Mouse (Mus musculus) T-helper 2 cell (primary cell): ENCODE data around the gene Ctrb1.
"Not testable (repeated sequence)": the region's sequence is repeated elsewhere in the genome, so short reads cannot be mapped to it uniquely, and the experiment has no call there.

ENCODE experiments used
- in situ Hi-C: fragments of 300-600 bp; cut with MboI, MseI; formaldehyde crosslinking; loops from one replicate; pipeline ENCODE4 v1.15.1; 2025; ENCODE audit warnings: high pct_unique_total_duplicates

Ctrb1 gene

GRCm38 (mm10) chr8:111686881-111687280, 3.9 kb downstream of the Ctrb1 start:
- in situ Hi-C loops: no loop called here

DNA sequence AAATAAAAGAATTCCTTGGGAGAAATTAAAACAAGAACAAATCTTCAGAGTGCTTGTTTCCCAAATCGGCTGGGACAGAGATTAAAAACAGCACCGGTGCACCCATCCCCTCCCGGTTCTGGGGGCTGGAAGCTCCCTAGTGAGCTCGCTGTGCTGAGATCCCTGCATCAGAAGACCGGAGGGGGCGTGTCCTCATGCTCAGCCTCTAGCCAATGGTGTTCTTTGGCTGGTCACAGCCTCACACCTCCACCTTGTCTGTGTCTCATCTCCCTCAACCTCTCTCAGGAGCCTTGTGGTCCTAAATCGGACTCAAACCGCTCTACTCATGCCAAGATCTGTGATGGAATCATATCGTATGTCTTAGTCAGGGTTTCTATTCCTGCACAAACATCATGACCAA, 8.3 kb downstream of the Ctrb1 start:
- in situ Hi-C loops: no loop called here

- in situ Hi-C loops: no loop called here
These were observed 9.7 kb downstream of the Ctrb1 start for GRCm38 (mm10) chr8:111681153-111681552.

DNA sequence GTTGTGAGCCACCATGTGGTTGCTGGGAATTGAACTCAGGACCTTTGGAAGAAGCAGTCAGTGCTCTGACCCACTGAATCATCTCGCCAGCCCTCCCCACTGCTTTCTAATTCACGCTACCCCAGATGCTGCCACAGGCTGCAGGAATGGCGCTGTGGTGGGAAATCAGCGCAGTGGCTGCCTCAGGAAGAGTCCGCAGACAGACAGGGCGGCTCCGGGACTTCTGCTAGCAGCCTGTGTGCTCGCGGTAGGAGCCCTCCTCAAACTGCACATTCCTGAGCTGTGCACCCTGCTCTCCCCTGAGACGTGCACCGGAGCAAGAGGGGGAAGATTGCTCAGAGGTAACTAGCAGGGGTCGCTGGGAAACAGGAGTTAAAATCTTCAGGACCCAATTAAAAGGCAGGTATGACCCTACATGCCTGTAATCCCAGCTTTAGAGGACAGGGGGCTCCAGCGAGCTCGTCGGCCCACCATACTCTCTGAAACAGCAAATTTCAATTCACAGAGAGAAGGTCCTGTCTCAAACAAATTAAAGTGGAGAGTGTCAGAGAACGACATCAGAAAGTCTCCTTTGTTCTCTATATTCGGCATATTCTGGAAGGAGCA, 10.3 kb downstream of the Ctrb1 start:
- in situ Hi-C loops: no loop called here

DNA sequence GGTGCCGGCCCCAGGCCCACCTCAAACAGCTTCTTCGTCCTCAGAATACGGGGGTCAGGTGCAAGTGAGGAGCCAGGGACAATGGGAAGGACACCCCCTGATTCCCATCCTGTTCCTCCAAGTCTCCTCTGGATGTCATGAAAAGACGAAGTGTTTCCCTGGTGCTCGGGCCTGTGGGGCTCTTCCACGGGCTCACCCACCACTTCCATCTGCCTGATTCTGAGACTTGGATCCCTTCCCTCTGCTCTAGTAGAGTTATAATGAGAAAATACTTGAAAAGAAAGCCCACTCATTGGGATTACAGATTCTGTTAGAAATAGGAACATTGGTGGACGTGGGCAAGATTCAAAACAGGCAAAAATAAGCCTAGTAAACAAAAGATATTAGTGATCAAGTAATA, 12.0 kb downstream of the Ctrb1 start:
- in situ Hi-C loops: no loop called here

DNA sequence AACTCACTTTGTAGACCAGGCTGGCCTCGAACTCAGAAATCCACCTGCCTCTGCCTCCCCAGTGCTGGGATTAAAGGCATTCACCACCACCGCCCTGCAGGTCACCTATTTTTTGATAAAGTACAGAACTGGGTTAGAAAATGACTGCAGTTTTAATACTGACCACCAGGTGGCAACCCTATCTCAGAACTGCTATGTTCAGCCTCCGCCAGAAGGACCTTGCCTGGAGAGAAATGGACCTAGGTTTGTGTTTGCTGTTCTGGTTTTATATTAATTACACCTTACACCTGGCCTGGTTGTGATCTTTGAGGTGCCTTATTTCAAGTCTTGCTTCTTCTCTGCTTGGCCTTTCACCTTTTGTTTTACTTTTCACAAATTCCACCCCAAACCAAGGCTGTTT, 12.7 kb downstream of the Ctrb1 start:
- in situ Hi-C loops: no loop called here

DNA sequence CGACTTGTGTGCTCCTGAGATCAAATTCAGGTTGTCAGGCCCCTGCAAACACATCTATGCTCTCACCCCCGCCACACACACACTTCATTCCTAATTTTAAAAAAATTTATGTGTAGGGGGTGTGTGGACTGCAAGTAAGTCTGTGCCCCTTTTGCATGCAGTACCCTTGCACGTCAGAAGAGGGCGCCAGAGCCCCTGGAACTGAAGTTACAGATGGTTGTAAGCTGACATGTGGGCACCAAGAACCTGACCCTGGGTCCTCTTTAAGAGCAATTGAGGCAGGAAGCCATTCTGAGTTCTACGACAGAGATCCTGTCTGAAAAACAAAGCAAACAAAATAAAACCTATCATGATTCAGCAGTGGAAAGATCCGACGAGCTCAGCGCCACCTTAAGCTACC, 14.6 kb downstream of the Ctrb1 start:
- in situ Hi-C loops: no loop called here

DNA sequence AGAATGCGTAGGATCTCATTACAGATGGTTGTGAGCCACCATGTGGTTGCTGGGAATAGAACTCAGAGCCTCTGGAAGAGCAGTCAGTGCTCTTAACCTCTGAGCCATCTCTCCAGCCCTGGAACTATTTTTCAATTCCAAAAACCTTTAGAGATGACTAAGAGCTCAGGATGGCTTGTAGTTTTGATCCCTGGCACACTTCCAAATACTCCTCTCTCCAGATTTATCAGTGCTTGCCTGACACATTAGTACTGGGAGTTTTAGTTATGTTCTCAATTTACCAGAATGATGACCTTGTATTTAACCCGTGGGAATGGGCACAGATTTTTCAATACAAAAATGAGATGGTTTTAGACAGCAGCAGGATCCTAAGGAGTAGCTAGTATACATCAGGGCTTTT, 24.1 kb downstream of the Ctrb1 start:
- in situ Hi-C loops: no loop called here

GRCm38 (mm10) chr8:111662473-111662872, 28.3 kb downstream of the Ctrb1 start:
- in situ Hi-C loops: no loop called here

DNA sequence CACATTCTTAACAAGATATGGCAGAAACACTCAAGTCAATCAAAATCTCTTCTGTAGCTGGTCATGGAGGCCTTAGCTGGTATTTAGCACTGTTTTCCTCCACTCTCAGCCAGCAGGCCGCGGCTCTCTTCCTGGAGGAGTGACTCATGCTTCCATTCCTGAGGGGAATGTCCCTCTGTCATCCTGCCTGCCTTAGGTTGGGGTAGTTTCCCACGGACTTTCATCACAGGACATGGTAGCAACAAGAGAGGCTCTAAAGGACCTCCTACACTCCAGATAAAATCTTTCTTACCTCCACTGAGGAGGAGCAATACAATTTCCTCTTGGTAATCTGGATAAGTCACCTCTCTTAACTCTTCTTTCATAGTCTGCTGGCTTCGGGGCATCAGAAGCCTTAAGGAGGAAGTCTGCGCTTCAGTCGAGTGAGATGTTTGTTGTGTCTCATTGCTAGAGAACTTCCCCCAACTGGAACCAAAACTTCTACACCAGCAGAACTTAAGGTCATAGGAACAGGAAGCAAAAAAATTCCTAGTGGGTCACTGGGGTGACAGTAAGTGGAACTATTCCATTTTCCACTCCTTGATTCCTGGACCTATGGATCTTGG, 31.9 kb downstream of the Ctrb1 start:
- in situ Hi-C loops: no loop called here

GRCm38 (mm10) chr8:111657312-111657854, 33.4 kb downstream of the Ctrb1 start:
- in situ Hi-C loops: no loop called here

DNA sequence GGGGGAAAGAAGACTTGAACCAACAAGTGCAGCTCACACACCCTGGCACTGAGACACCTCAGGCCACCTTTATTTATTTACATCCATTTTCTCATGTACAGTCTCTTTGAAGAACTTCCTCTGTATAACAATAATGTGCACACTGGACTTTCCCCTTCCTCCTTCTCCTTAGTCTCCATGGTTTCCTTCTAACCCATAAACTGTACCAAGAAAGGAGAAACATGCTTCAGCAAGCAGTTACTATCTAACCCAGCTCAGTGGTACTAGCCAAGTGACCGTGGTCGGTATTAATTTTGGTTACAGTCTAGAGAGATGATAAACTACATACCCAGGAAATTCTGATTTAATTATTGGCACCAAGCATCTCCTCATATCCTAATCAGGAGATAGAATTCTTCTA, 37.3 kb downstream of the Ctrb1 start:
- in situ Hi-C loops: no loop called here

GRCm38 (mm10) chr8:111650651-111651050, 40.2 kb downstream of the Ctrb1 start:
- in situ Hi-C loops: no loop called here

- in situ Hi-C loops: no loop called here
These were observed 42.0 kb downstream of the Ctrb1 start for GRCm38 (mm10) chr8:111648834-111649233.

- in situ Hi-C loops: no loop called here
These were observed 45.1 kb downstream of the Ctrb1 start for GRCm38 (mm10) chr8:111645715-111646114.

DNA sequence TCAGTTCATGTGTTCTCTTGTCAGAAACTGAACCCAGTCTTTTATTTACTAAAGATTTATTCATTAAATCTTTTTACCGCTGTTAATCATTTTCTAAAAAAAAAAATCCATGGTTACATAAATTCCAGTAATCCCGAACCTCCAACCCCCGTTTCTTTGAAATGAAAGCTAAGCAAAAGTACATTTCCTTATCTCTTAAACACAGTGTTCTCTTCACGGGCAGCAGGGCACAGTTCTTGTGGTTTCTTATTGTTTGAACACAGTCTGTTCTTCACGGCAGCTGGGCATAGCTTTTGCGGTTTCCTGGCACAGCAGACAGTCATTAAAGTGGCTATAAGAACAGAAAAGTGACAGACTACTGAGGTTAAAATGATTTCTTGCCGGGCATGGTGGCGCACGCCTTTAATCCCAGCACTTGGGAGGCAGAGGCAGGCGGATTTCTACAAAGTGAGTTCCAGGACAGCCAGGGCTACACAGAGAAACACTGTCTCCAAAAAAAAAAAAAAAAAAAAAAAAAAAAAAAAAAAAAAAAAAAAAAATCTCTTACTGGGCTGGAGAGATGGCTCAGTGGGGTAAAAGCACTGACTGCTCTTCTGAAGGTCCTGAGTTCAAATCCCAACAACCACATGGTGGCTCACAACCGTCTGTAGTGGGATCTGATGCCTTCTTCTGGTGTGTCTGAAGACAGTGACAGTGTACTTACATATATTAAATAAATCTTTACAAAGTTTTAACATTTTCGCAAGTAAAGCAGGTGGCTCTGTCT, 46.3 kb downstream of the Ctrb1 start:
- in situ Hi-C loops: not testable (repeated sequence)

DNA sequence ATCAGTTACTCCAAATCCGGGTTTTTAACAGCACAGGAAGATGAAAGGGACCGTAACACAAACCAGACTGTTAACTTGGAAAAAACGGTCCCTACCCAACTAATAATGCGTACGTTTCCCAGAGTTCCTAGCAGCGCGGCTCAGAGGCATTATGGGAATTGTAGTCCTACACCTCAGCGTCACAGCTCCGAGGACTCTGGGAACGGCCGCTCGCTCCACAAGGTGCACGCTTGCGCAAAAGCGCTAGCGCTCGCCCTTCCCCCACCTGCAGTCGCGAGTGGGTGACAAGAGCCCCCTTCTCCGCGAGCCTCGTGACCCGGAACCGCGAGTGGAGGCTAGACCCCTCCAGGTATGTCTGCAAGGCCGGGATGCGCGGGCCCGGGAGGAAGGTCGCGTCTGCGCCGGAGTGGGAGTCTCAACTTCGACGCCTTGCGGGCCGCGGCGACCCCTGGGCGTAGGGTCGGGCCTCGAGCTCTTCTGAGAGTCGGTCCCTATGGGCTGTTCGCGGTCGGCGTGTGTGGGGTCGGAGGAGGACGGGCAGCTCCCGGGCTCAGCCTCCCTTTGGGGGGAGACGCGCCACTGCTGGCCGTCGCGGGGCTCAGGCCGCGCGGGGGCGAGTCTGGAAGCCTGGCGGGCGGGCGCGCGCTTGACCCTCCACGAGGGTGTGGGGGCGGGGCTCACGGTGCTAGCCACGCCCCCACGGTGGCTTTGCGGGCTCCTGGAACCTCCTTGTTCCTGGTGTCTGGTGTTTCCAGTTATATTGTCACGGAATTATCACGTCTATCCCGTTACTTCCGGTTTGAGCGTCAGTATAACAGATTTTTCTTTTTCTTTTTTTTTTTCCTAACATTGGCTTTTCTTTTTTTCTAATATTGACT, 47.3 kb downstream of the Ctrb1 start, which contains the start of gene Zfp1:
Zfp1 (plus strand) TSS at position 138 of the 878 bp plus-strand sequence.
- in situ Hi-C loops: no loop called here

DNA sequence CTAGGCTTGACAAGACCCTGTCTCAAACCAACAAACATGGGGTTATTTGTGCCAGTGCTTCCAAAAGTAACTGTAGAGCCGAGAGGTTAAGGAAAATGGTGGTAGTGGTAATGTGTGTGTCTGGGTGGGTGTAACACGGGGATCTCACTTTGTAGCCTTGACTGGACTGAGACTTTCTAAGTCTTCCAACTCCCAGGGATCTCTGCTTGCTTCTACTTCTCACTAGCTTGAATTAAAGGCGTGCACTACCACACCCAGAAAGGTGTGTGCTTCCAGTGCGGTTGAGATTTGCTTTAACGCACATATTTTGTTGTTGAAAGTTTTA, 47.9 kb downstream of the Ctrb1 start:
- in situ Hi-C loops: no loop called here

DNA sequence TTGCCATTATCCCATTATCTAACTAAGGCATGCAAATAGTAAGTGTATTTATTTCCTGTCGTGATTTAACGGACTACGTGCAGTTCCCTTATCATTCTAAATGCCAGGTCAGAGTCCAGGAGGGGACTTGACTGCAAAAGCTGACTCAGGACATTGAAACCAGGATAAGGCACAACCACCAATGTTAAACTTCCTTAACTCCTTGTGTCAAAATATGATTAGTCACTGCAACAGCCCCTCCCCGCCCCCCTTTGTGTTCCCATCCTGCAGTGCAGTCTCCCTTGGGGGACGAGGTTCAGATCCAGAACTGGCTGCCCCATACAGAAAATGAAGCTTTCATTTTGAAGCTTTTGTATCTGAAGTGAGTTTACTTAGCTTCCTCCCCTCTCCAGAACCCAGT, 48.3 kb downstream of the Ctrb1 start:
- in situ Hi-C loops: no loop called here

DNA sequence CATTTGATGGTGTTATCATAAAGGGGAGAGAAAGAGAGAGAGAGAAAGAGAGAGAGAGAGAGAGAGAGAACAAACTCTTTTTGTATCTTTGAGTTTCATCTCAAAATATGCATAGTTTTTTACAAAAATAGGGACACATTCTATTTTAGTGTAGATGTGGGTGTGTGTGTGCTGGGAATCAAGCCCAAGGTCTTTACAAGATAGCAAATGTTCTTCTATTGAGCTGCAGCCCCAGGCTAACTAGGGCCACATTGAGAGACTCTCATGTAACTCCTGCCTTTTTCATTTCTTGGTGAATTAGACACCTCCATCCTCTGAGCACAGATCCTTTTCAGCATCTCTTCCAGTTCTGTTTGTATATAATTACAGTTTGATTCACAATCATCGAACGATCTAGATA, 49.7 kb downstream of the Ctrb1 start:
- in situ Hi-C loops: no loop called here

DNA sequence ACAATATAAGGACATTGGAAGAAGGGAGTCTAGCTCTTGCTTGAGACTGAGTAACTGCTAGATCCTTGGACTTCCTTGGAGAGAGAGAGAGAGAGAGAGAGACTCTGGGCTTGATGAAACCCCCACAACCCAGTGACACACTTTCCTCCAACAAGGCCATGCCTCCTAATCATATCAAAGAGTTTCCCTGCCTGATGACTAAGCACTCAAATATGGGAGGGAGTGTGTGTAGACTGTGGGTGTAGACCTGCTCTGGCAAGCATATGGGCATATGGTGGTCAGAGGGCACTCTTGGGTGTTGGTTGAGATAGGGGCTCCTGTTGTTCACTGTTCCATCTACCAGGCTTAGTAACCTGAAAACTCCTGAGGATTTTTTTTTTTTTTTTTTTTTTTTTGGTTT, 52.7 kb downstream of the Ctrb1 start:
- in situ Hi-C loops: loop anchor here (5.0 kb wide), 1 partner anchor 86 kb away; no protein-coding TSS in a partner anchor
